Mouse (Mus musculus): ENCODE measurements around the gene Plekha5. TPM values are rescaled to one million over a fixed set of nuclear protein-coding genes. Genes with fewer than 3 reads are reported as not detected.

Plekha5 gene
- polyA plus RNA-seq, 1 experiment from 2014 or later: 42.2 TPM

DNA sequence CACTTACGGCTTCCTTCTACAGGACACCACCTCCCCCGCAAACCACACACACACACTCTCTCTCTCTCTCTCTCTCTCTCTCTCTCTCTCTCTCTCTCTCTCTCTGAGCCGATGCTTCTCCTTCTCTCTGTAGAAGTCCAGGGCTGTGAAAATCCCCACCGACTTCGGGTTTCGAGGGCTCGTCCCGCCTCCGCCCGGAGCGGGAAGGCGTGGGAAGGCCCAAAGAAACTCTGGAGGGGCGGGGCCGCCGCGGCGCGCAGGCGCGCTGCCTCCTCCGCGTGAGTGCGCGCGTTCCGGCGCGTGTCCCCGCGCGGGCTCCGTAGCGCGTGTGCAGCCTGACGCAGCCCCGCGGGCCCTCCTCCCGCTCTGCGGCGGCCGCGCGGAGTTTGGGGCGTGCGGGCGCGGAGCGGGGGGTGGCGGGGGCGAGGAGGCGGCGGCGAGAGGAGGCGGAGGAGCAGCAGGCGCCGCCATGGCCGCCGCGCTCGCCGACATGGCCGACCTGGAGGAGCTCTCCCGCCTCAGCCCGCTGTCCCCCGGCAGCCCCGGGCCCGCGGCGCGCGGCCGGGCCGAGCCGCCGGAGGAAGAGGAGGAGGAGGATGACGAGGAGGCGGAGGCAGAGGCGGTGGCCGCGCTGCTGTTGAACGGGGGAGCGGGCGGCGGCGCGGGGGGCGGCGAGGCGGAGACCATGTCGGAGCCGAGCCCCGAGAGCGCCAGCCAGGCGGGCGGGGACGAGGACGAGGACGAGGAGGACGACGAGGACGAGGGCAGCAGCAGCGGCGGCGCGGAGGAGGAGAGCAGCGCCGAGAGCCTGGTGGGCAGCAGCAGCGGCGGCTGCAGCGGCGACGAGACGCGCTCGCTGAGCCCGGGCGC is 199.6 kb downstream of the Plekha5 start:
- Histone ChIP-seq H3K4me2 (ENCODE audit: low read depth, low read length) (peak overlapping the region; percentile 63), H3K4me3 (ENCODE audit: low read depth, low read length) (peak overlapping the region; percentile 96), H3K27me3 (ENCODE audit: control insufficient read depth, insufficient read depth, low read length) (0 out of 2 replicates have a peak, but pooled peaks cover 2% of the 10 kb centered on the region), H3K4me1 (ENCODE audit: control insufficient read depth, insufficient read depth, low read length) (peaks cover 24% of the 10 kb centered on the region), H3K36me3 (ENCODE audit: control insufficient read depth, insufficient read depth, low read length) (no peaks in the 10 kb centered on the region), H3K9me3 (ENCODE audit: control insufficient read depth, low read length) (no peaks in the 10 kb centered on the region), H3K27ac (ENCODE audit: low read depth, low read length) (peak overlapping the region; percentile 96), H3K9ac (replicated peaks; ENCODE audit: low read depth, low read length) (peak overlapping the region; percentile 95)
- peak; percentile 93 for ATAC-seq (ENCODE audit: low read depth)
- 1% methylated on average over 59 of the region's 117 CpGs for WGBS

DNA sequence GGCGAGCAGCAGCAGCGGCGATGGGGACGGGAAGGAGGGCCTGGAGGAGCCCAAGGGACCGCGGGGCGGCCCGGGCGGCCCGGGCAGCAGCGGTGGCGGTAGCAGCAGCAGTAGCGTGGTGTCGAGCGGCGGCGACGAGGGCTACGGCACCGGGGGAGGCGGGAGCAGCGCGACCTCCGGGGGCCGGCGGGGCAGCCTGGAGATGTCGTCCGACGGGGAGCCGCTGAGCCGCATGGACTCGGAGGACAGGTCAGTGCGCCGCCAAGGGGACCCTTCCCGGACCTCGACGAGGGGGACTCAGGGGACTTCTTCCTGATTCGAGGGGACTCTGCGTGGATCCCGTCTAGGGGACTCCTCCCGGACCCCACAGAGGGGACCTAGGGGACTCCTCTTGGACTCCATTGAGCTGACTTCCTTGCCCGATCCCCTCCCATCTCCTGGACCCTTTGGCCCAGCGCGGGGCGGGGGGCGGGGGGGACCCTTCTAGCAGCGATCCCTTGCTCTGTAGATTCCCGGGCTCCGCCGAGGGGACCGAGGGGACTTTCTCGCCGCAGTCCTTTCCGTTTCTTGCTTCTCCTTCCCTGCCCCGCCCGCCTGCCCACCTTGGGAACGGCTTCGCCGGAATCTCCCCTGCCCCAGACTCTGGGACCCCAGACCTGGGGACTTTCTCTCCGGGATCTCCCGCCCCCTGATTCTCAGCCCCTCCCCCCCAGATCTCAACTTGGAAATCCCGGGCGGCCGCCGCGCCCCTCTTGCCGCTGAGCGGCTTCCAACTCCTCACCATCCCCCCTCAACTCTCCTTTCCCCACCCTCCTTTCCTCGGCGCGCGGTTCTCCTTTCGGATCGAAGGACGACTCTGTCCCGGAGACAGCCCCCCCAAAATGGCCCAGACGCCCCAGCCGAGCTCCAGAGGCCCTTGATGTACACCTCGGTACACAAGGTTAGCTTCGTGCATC is 200.5 kb downstream of the Plekha5 start:
- peak overlapping the region; percentile 95 for H3K9ac ChIP-seq (replicated peaks; ENCODE audit: low read depth, low read length)
- H3K4me1 ChIP-seq (ENCODE audit: control insufficient read depth, insufficient read depth, low read length): peaks cover 27% of the 10 kb centered on the region
- WGBS: under 1% methylated on average over 52 of the region's 80 CpGs
- peak overlapping the region; percentile 96 for H3K4me3 ChIP-seq (ENCODE audit: low read depth, low read length)
- no peaks in the 10 kb centered on the region for H3K9me3 ChIP-seq (ENCODE audit: control insufficient read depth, low read length)
- peak overlapping the region; percentile 96 for H3K27ac ChIP-seq (ENCODE audit: low read depth, low read length)
- H3K4me2 ChIP-seq (ENCODE audit: low read depth, low read length): peak overlapping the region; percentile 63
- peak; percentile 45 for ATAC-seq (ENCODE audit: low read depth)
- H3K27me3 ChIP-seq (ENCODE audit: control insufficient read depth, insufficient read depth, low read length): 0 out of 2 replicates have a peak, but pooled peaks cover 2% of the 10 kb centered on the region
- no peaks in the 10 kb centered on the region for H3K36me3 ChIP-seq (ENCODE audit: control insufficient read depth, insufficient read depth, low read length)

DNA sequence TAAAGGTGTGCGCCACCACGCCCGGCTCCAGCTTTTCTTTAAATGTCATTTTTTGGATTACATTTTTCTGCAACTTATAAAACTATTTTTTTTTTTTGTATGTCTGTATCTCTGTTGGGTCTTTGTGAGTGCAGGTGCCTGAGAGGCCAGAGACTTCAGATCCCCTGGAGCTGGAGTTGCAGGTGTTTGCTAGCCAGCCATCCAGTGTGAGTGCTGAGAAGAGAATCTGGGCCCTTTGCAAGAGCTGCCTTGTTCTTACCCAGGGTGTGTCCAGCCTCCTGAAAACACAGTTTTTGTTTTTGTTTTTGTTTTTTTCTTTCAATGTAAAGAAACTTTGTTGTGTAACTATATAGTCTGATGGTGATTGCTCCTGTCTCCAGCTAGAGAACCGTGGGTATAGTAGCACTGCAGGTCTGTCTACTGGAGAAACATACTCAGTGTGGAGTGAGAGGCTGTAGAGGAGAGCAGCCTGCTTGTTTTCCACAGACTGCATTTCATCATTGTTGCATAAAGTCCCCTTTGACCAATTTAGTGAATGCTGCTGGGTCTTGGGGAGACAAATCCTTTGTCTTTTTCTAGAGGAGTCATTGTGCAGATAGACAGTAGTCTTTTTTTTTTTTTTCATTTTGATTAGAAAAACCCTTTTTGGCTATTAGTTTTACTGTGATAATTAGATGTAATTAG is 205.5 kb downstream of the Plekha5 start:
- Histone ChIP-seq H3K9ac (replicated peaks; ENCODE audit: low read depth, low read length) (no peak overlapping the region), H3K4me1 (ENCODE audit: control insufficient read depth, insufficient read depth, low read length) (peaks cover 27% of the 10 kb centered on the region), H3K27ac (ENCODE audit: low read depth, low read length) (no peak overlapping the region), H3K4me3 (ENCODE audit: low read depth, low read length) (no peak overlapping the region), H3K27me3 (ENCODE audit: control insufficient read depth, insufficient read depth, low read length) (no peaks in the 10 kb centered on the region), H3K4me2 (ENCODE audit: low read depth, low read length) (no peak overlapping the region), H3K36me3 (ENCODE audit: control insufficient read depth, insufficient read depth, low read length) (no peaks in the 10 kb centered on the region), H3K9me3 (ENCODE audit: control insufficient read depth, low read length) (no peaks in the 10 kb centered on the region)
- no peak for ATAC-seq (ENCODE audit: low read depth)
- 85% methylated on average over 4 of the region's 4 CpGs for WGBS

DNA sequence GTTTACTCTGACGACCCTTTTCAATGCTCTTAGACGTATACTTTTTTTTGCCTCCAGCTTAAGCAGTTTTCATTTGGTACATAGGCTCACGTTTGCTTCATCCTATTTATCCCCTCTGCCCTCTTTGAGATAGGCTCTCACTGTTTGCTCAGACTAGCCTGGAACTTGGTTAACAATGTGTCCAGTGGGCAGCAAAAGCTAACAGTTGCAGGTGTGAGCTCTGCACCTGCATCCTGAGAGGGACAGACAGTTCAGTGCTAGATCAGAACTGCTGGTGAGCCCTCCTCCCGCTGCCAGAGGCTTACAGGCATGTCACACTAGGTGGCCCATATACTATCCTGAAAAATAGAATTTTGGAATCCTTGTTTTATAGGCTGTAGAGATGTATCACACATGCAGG is 206.5 kb downstream of the Plekha5 start:
- H3K27me3 ChIP-seq (ENCODE audit: control insufficient read depth, insufficient read depth, low read length): no peaks in the 10 kb centered on the region
- H3K36me3 ChIP-seq (ENCODE audit: control insufficient read depth, insufficient read depth, low read length): no peaks in the 10 kb centered on the region
- no peak overlapping the region for H3K9ac ChIP-seq (replicated peaks; ENCODE audit: low read depth, low read length)
- peaks cover 26% of the 10 kb centered on the region for H3K4me1 ChIP-seq (ENCODE audit: control insufficient read depth, insufficient read depth, low read length)
- ATAC-seq (ENCODE audit: low read depth): no peak
- H3K27ac ChIP-seq (ENCODE audit: low read depth, low read length): no peak overlapping the region
- H3K4me3 ChIP-seq (ENCODE audit: low read depth, low read length): no peak overlapping the region
- no peak overlapping the region for H3K4me2 ChIP-seq (ENCODE audit: low read depth, low read length)
- no peaks in the 10 kb centered on the region for H3K9me3 ChIP-seq (ENCODE audit: control insufficient read depth, low read length)
- 56% methylated on average over 4 of the region's 4 CpGs for WGBS

DNA sequence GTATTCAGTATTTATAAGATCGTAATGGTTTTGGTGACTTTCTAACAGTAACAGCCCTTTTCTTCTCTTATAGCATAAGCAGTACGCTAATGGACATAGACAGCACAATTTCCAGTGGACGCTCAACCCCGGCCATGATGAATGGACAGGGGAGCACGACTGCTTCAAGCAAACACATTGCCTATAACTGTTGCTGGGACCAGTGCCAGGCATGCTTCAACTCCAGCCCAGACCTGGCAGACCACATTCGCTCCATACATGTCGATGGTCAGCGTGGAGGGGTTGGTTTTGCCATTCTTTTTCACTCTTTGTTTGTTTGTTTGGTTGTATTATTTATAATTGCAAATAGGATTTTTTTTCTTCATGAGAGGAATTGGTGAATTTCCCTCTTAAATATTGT is 209.8 kb downstream of the Plekha5 start:
- no peak overlapping the region for H3K9ac ChIP-seq (replicated peaks; ENCODE audit: low read depth, low read length)
- H3K27ac ChIP-seq (ENCODE audit: low read depth, low read length): no peak overlapping the region
- WGBS: 82% methylated on average over 8 of the region's 8 CpGs
- no peaks in the 10 kb centered on the region for H3K27me3 ChIP-seq (ENCODE audit: control insufficient read depth, insufficient read depth, low read length)
- peaks cover 9% of the 10 kb centered on the region; the same call in 1 of the 2 replicates for H3K36me3 ChIP-seq (ENCODE audit: control insufficient read depth, insufficient read depth, low read length)
- no peaks in the 10 kb centered on the region for H3K9me3 ChIP-seq (ENCODE audit: control insufficient read depth, low read length)
- peaks cover 2% of the 10 kb centered on the region; the same call in 1 of the 2 replicates for H3K4me1 ChIP-seq (ENCODE audit: control insufficient read depth, insufficient read depth, low read length)
- ATAC-seq (ENCODE audit: low read depth): no peak
- no peak overlapping the region for H3K4me3 ChIP-seq (ENCODE audit: low read depth, low read length)
- H3K4me2 ChIP-seq (ENCODE audit: low read depth, low read length): no peak overlapping the region

DNA sequence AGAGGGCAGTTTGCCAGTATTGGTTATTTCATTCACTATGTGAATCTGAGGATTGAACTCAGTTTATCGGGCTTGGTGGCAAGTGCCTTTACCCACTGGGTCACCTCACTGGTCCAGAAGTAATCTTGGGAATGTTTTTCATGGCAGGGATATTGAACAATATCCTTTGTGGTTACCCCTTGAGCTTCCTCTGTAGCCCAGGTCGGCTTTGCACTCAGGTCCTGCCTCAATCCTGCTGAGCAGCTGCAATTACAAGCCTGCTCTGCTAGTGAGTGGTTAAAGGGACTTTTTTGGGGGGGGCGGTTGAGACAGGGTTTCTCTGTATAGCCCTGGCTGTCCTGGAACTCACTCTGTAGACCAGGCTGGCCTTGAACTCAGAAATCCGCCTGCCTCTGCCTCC is 212.4 kb downstream of the Plekha5 start:
- no peak for ATAC-seq (ENCODE audit: low read depth)
- H3K4me2 ChIP-seq (ENCODE audit: low read depth, low read length): no peak overlapping the region
- WGBS: 89% methylated on average over 4 of the region's 4 CpGs
- no peaks in the 10 kb centered on the region for H3K27me3 ChIP-seq (ENCODE audit: control insufficient read depth, insufficient read depth, low read length)
- no peak overlapping the region for H3K4me3 ChIP-seq (ENCODE audit: low read depth, low read length)
- no peaks in the 10 kb centered on the region for H3K9me3 ChIP-seq (ENCODE audit: control insufficient read depth, low read length)
- H3K36me3 ChIP-seq (ENCODE audit: control insufficient read depth, insufficient read depth, low read length): peaks cover 25% of the 10 kb centered on the region; the same call in 1 of the 2 replicates
- no peak overlapping the region for H3K9ac ChIP-seq (replicated peaks; ENCODE audit: low read depth, low read length)
- H3K27ac ChIP-seq (ENCODE audit: low read depth, low read length): no peak overlapping the region
- H3K4me1 ChIP-seq (ENCODE audit: control insufficient read depth, insufficient read depth, low read length): no peaks in the 10 kb centered on the region

DNA sequence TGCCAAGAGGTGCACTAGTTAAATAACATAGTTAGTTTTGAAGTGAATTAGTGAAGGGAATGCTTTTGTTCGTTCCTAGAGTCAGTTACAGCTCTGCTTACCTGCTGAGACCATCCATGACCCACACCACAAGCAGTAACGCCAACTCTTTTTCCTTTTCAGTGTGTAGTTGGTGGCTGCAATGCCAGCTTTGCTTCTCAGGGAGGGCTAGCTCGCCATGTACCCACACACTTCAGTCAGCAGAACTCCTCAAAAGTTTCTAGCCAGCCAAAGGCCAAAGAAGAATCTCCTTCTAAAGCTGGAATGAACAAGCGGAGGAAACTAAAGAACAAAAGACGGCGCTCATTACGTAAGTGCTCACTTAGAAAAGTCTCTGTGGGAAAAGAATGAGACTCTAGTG is 218.2 kb downstream of the Plekha5 start:
- WGBS: 91% methylated on average over 7 of the region's 7 CpGs
- ATAC-seq (ENCODE audit: low read depth): no peak
- peaks cover 41% of the 10 kb centered on the region; the same call in 1 of the 2 replicates for H3K36me3 ChIP-seq (ENCODE audit: control insufficient read depth, insufficient read depth, low read length)
- no peak overlapping the region for H3K27ac ChIP-seq (ENCODE audit: low read depth, low read length)
- no peaks in the 10 kb centered on the region for H3K9me3 ChIP-seq (ENCODE audit: control insufficient read depth, low read length)
- H3K4me3 ChIP-seq (ENCODE audit: low read depth, low read length): no peak overlapping the region
- H3K9ac ChIP-seq (replicated peaks; ENCODE audit: low read depth, low read length): no peak overlapping the region
- H3K27me3 ChIP-seq (ENCODE audit: control insufficient read depth, insufficient read depth, low read length): no peaks in the 10 kb centered on the region
- no peak overlapping the region for H3K4me2 ChIP-seq (ENCODE audit: low read depth, low read length)
- no peaks in the 10 kb centered on the region for H3K4me1 ChIP-seq (ENCODE audit: control insufficient read depth, insufficient read depth, low read length)

DNA sequence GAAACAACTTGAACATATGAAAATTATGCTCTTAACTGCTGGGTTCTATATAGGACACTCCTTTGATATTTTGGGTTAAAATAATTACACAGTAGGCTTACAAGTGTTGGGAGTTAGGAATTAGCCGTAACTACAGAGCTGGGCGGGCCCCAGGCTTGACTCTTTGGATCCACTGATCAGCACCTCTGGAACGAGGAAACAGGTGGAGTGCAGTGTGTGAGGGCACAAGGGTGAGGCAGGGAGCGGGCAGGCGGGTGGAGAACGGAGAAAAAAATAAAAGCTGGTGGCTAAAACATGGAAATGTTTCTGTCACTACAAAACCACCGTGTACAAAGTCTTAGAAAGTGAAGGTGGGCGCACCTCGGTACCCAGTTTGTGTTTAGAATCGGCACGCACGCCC is 218.8 kb downstream of the Plekha5 start:
- H3K27ac ChIP-seq (ENCODE audit: low read depth, low read length): no peak overlapping the region
- H3K9me3 ChIP-seq (ENCODE audit: control insufficient read depth, low read length): no peaks in the 10 kb centered on the region
- no peak overlapping the region for H3K4me2 ChIP-seq (ENCODE audit: low read depth, low read length)
- H3K36me3 ChIP-seq (ENCODE audit: control insufficient read depth, insufficient read depth, low read length): peaks cover 37% of the 10 kb centered on the region; the same call in 1 of the 2 replicates
- ATAC-seq (ENCODE audit: low read depth): no peak
- no peaks in the 10 kb centered on the region for H3K4me1 ChIP-seq (ENCODE audit: control insufficient read depth, insufficient read depth, low read length)
- H3K27me3 ChIP-seq (ENCODE audit: control insufficient read depth, insufficient read depth, low read length): no peaks in the 10 kb centered on the region
- H3K9ac ChIP-seq (replicated peaks; ENCODE audit: low read depth, low read length): no peak overlapping the region
- H3K4me3 ChIP-seq (ENCODE audit: low read depth, low read length): no peak overlapping the region
- 96% methylated on average over 12 of the region's 12 CpGs for WGBS

Data from neural tube, embryonic 14.5 days (tissue).